Mouse (Mus musculus) embryonic facial prominence, embryonic 12.5 days (tissue): ENCODE results near the gene Slc22a1. TPM values are rescaled to one million over a fixed set of nuclear protein-coding genes. Genes with fewer than 3 reads are reported as not detected.

ENCODE experiments used
- ATAC-seq: fragments of 200-750 bp; cut with Nextera tagmentation; 2 replicates; pipeline ENCODE4 v1.8.0; 2017; ENCODE audit not compliant: insufficient number of reproducible peaks, insufficient read depth, low FRiP score, low TSS enrichment
- H3K27ac ChIP-seq: fragments of 300-500 bp; sonication (generic); 2 replicates; pipeline ENCODE4 v1.5.1; 2016; ENCODE audit warnings: mild to moderate bottlenecking
- H3K27me3 ChIP-seq: fragments of 300-500 bp; sonication (generic); 2 replicates; pipeline ENCODE4 v1.6.1; 2016; ENCODE audit warnings: mild to moderate bottlenecking, moderate library complexity
- H3K36me3 ChIP-seq: fragments of 300-500 bp; sonication (generic); 2 replicates; pipeline ENCODE4 v1.6.1; 2016; ENCODE audit warnings: mild to moderate bottlenecking
- H3K4me1 ChIP-seq: fragments of 300-500 bp; sonication (generic); 2 replicates; pipeline ENCODE4 v1.6.1; 2016
- H3K4me2 ChIP-seq: fragments of 300-500 bp; sonication (generic); replicated peaks from 2 replicates; pipeline ENCODE4 v1.6.1; 2016; ENCODE audit warnings: mild to moderate bottlenecking, moderate library complexity
- H3K4me3 ChIP-seq: fragments of 300-500 bp; sonication (generic); 2 replicates; pipeline ENCODE4 v1.5.1; 2016; ENCODE audit warnings: mild to moderate bottlenecking
- H3K9ac ChIP-seq: fragments of 300-500 bp; sonication (generic); 2 replicates; pipeline ENCODE4 v1.6.1; 2016; ENCODE audit warnings: mild to moderate bottlenecking, moderate library complexity
- H3K9me3 ChIP-seq: fragments of 300-500 bp; sonication (generic); 2 replicates; pipeline ENCODE4 v1.6.1; 2016; ENCODE audit warnings: mild to moderate bottlenecking, moderate library complexity
- WGBS: fragments of 180-500 bp; shearing (Covaris S2); methylation state at CpG from one replicate; pipeline ENCODE4 v1.1.7; 2016; 5-methylcytosine and 5-hydroxymethylcytosine counted together
- polyA plus RNA-seq: library from polyadenylated mRNA; unstranded; fragments of >200 nt; fragmentation: Nextera tagmentation; extraction: Ambion mirVana; gene quantifications from 2 replicates; pipeline ENCODE4 v1.2.1, GENCODE M21; 2016

Slc22a1 gene
- 0.08 and 0.42 TPM in 2 replicates for polyA plus RNA-seq

DNA sequence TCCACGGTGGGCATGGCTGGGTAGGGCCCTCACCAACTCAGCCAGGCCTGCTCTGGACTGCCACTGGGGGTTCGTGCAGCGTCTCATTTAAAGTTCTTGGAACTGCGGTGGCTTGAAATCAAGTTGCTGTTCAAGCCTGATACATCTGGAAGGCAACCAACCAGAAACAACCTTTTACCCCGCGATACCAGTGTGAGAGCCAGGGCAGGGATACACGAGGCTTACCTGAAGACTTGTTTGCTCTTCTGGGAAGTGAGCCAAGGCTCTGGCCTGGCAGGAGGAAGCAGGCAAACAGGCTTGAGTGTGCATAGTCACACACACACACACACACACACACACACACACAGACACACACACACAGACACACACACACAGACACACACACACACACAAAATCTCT, at the start of gene Slc22a1:
Gene Slc22a1 (minus strand): TSS at position 184 of the 400 bp plus-strand sequence.
- Histone ChIP-seq H3K4me2 (no peak within 1 kb of the TSS), H3K9me3 (no peaks in the 10 kb centered on the region), H3K9ac (no peak within 1 kb of the TSS), H3K27me3 (no peaks in the 10 kb centered on the region), H3K27ac (no peak within 1 kb of the TSS), H3K4me3 (no peak within 1 kb of the TSS), H3K36me3 (0 out of 2 replicates have a peak, but pooled peaks cover 3% of the 10 kb centered on the region), H3K4me1 (peaks cover 3% of the 10 kb centered on the region; the same call in 1 of the 2 replicates)
- WGBS, result 84% methylated on average over 7 of the region's 7 CpGs
- ATAC-seq, result no peak

DNA sequence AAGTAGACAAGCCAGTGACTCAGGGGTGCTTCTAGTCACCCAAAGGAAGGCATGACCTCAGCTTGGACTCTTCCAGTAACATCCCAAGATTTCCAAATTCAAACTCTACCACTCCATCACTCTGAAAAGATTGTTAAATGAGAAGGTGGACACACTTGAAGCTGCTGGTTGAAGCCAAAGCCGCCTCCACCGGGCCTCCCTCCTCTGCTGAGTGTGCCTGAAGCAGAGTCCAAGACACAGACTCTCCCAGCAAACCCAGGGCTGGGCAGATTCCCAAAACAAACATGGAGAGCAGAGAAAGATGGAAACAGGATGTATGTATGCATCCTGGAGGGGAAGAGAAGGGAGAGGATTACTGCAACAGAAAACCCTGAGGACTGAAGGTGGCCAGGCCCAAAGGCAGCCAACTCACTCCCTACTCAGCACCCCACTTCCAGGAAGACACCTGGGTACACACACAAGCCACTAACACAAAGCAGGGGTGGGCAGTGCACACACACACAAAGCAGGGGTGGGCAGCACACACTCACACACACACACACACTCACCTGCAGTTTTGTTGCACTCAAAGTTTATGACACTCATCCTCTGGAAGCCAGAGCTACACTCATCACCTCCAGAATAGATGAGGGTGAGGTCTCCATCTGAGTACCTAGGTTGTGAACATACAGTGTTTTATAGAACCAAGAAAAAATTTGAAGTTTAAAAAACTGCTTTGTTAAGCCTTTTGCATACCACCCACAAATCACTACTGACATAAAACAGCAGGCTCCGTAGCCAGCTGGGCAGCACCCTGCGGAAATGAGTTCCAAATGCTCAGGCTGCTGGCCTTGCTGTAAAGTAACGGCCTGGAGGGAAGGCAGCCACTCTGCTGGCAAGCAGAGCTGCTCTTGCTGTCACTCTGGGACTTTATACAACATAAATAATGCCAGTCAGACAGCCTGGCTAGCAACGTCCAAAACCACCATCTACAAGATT, 49.4 kb upstream of the Slc22a1 start:
- Histone ChIP-seq H3K36me3 (peaks cover 24% of the 10 kb centered on the region), H3K9ac (no peak overlapping the region), H3K4me2 (no peak overlapping the region), H3K27ac (peak overlapping the region; percentile 89), H3K4me1 (peaks cover 44% of the 10 kb centered on the region), H3K9me3 (no peaks in the 10 kb centered on the region), H3K27me3 (no peaks in the 10 kb centered on the region), H3K4me3 (no peak overlapping the region)
- WGBS, result 37% methylated on average over 6 of the region's 6 CpGs
- ATAC-seq, result peak; percentile 63; the same call in 1 of the 2 replicates

DNA sequence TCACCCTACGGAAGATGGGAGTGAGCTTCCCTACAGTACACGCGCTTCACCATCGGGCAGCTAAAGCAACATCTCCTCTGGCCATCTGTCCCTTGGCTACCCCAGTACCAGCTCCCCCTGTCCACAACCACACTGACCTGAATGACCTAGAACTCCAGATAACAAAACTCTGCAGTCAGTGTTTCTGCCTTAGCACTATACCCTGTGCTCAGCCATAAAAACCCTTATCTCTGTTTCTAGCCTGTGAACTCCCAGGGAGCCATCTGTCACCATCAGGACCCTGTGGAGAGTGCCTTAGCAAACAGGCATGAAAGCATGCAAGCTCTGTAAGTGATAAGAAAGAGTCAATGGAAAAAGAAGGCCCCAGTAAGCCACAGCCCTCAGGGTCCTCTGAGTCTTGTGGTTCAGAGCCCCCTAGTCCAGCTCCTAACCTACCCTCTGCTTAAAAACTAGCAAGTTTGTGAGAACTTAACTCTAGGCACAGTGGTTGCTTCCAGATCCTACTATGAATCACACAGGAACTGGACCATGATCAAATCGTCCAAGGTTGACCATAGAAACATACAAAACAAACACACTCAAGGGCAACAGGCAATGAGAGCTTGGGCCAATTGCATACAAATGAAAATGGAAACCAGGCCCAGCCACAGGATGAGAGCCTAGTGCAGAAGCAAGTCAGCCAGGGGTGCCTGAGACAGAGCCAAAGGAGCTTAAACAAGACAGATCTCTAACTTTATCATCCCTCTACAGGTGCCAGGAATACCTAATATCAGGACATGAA, 48.5 kb upstream of the Slc22a1 start:
- ATAC-seq, result no peak
- H3K27me3 ChIP-seq, result no peaks in the 10 kb centered on the region
- H3K36me3 ChIP-seq, result peaks cover 25% of the 10 kb centered on the region
- peaks cover 44% of the 10 kb centered on the region for H3K4me1 ChIP-seq
- no peak overlapping the region for H3K9ac ChIP-seq
- H3K4me2 ChIP-seq, result no peak overlapping the region
- H3K27ac ChIP-seq, result peak overlapping the region; percentile 89
- WGBS, result 74% methylated on average over 5 of the region's 5 CpGs
- no peaks in the 10 kb centered on the region for H3K9me3 ChIP-seq
- no peak overlapping the region for H3K4me3 ChIP-seq

DNA sequence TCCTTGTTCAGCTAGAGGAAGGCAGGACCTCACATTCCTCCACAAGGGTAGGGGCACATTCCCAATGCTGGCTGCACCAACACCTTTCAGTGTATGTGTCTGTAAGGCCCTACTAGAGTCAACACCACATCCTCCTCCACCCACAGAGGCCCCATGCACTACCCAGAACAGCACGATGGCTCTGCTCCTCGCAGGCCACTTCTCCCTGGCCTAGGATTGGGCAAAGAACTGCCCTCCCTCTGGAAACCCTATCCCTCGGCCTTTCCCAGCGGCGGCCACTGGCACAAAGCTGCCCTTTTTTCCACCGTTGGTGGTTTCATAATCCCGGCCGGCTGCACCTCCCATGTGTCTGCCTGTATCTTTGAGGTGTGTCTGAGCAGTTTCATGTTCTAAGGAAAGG, 47.0 kb upstream of the Slc22a1 start:
- WGBS, result 27% methylated on average over 8 of the region's 8 CpGs
- Histone ChIP-seq H3K27ac (peak overlapping the region; percentile 54; the same call in 1 of the 2 replicates), H3K9ac (no peak overlapping the region), H3K4me2 (no peak overlapping the region), H3K36me3 (peaks cover 33% of the 10 kb centered on the region), H3K4me1 (peaks cover 44% of the 10 kb centered on the region), H3K27me3 (no peaks in the 10 kb centered on the region), H3K9me3 (no peaks in the 10 kb centered on the region), H3K4me3 (no peak overlapping the region)
- ATAC-seq, result 0 out of 2 replicates have a peak, but pooled peaks have one; percentile 25

DNA sequence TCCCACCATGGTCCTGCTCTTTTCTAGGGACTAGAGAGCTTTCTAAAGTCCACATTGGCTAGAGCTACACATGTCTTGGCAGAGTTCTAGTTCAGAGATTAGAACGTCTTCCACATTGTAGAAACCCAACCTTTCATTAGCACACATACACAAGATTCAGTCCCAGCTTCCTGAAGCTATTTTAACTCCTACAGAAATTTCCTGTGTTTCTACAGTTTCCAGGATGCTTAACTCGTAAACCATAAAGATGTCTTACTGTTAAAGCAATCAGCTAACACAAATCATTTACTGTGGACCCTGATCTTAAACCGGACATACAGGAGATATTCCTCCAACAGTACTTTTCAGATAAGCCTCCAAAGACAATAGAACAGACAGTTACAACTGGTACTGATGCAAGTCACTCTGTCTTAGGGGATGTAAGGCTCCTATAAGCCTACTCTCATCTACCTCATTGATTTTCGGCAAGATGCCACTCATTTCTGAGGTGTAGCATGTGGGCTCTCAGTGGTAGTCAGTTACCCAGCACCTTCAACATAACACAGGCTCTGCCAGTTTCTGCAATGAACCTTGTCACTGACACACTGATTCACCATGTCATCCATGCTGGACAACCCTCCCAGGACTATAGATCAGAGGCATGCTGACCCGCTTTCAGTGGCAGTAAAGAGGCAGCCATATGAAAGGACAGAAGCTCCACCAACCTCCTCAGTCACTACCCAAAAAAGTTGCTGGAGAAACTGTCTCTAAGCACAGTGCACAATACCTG, 45.7 kb upstream of the Slc22a1 start:
- Histone ChIP-seq H3K36me3 (peaks cover 46% of the 10 kb centered on the region), H3K9me3 (no peaks in the 10 kb centered on the region), H3K27ac (no peak overlapping the region), H3K4me1 (peaks cover 37% of the 10 kb centered on the region), H3K27me3 (no peaks in the 10 kb centered on the region), H3K9ac (no peak overlapping the region), H3K4me2 (no peak overlapping the region), H3K4me3 (no peak overlapping the region)
- ATAC-seq, result no peak
- 87% methylated on average over 5 of the region's 5 CpGs for WGBS

DNA sequence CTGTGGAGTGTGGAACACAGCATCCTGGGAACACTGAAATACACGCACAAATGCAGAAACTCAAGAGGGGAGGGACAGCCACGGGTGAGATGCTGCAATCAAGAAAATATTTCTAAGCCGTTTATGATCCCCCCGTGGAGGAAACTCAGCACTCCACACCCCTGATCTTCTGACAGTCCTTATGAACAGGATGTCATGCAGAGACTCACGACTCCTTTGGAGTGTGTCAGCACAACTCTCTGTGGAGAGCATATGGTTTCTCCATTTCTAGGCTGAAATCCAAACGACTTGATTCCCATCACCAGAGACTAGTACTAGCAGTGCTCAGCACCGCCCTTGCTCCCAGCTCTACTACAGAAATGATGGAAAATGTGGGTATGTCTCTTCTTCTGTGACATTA, 42.6 kb upstream of the Slc22a1 start:
- Histone ChIP-seq H3K9me3 (no peaks in the 10 kb centered on the region), H3K4me3 (no peak overlapping the region), H3K36me3 (peaks cover 69% of the 10 kb centered on the region), H3K4me2 (no peak overlapping the region), H3K27ac (no peak overlapping the region), H3K4me1 (peaks cover 8% of the 10 kb centered on the region), H3K9ac (no peak overlapping the region), H3K27me3 (no peaks in the 10 kb centered on the region)
- no peak for ATAC-seq
- WGBS, result 65% methylated on average over 7 of the region's 7 CpGs

DNA sequence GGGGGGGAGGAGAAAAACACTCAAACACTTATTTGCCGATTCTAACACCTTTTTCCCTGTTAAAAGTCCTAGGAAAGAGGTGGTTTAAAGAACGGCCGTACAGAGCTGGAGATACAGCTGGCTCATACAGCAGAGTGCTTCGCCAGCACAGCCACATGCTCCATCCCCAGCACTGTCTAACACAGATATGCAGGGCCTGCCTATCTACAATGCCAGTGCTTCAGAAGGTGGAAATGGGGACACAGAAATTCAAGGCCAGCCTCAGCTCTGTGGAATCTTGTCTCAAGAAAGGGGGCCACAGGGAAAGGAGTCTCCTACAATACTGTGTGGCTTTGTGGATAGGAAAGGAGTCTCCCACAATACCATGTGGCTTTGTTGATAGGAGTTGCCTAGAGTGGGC, 41.8 kb upstream of the Slc22a1 start:
- peaks cover 4% of the 10 kb centered on the region for H3K4me1 ChIP-seq
- no peak overlapping the region for H3K4me2 ChIP-seq
- H3K36me3 ChIP-seq, result peaks cover 71% of the 10 kb centered on the region
- no peaks in the 10 kb centered on the region for H3K27me3 ChIP-seq
- H3K4me3 ChIP-seq, result no peak overlapping the region
- 88% methylated on average over 4 of the region's 4 CpGs for WGBS
- no peak for ATAC-seq
- H3K9me3 ChIP-seq, result no peaks in the 10 kb centered on the region
- 0 out of 2 replicates have a peak overlapping the region, but pooled peaks have one; percentile 38 for H3K27ac ChIP-seq
- H3K9ac ChIP-seq, result no peak overlapping the region

DNA sequence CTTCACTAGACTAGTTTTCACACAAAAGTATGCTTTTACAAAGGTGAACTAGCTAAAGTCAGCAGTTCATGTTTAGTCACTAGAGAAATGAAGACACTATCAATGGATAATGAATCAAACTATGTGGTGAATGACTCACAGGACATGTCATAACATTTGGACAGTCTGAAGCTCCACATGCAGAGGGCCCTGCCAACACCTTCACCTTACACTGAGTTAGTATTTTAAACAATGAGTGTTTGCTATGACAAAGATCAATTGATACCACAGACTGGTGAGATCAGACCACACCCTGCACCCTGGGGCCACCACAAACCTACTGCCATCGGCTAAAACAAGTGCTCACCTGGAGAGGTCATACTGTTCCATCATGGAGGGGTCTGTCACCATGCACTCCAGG, 39.4 kb upstream of the Slc22a1 start:
- peaks cover 83% of the 10 kb centered on the region for H3K36me3 ChIP-seq
- no peak overlapping the region for H3K27ac ChIP-seq
- WGBS, result 81% methylated on average over 1 of the region's 1 CpGs
- no peak overlapping the region for H3K4me2 ChIP-seq
- H3K4me1 ChIP-seq, result no peaks in the 10 kb centered on the region
- ATAC-seq, result no peak
- H3K9ac ChIP-seq, result no peak overlapping the region
- H3K4me3 ChIP-seq, result no peak overlapping the region
- H3K9me3 ChIP-seq, result no peaks in the 10 kb centered on the region
- H3K27me3 ChIP-seq, result no peaks in the 10 kb centered on the region

DNA sequence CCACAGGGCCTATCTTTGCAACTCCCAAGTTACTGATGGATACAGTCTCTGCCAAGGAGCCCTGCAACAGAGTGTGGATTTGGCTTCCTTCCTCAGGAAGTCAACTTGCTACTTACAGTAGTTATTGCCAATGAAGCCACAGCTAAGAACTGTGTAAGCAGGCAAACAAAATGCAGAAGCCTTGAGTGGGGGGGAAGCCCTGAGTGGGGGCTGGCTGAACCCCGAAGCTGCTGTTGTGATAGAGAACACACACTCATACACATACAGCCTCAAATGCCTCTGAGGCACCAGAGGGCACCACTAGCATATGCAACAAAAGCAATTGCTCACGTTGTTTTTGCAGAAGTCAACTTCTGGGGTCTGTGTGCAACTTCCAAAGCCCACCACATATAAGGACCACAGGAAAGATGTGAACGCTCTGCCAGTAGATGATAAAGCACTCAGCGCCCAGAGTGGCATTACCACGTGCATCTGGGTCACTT, 38.5 kb upstream of the Slc22a1 start:
- H3K9me3 ChIP-seq, result no peaks in the 10 kb centered on the region
- 82% methylated on average over 5 of the region's 5 CpGs for WGBS

DNA sequence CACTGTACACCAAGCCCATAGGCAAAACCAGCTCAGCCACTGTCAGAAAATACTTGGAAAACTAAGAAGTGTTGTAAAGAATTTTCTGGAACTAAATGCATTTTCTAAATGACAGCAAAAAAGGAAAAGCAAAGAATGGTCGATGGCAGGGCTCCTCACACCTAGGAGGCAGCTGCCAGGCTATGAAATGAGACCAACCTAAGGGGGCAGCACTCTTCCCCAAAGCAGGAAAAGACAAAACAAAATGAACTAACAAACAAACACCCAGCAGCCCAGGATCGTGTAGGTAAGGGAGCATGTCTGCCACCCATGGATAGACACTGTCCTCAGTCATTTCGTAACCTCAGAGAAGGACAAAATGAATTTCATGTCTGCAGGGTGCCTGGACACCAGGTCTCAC, 37.4 kb upstream of the Slc22a1 start:
- Histone ChIP-seq H3K36me3 (peaks cover 82% of the 10 kb centered on the region), H3K4me2 (no peak overlapping the region)
- WGBS, result 77% methylated on average over 3 of the region's 3 CpGs

More for the DNA sequence above, 38.5 kb upstream of the Slc22a1 start:
- Histone ChIP-seq H3K4me1 (no peaks in the 10 kb centered on the region), H3K27ac (no peak overlapping the region), H3K4me2 (no peak overlapping the region), H3K9ac (no peak overlapping the region), H3K27me3 (no peaks in the 10 kb centered on the region), H3K4me3 (no peak overlapping the region), H3K36me3 (peaks cover 79% of the 10 kb centered on the region)
- no peak for ATAC-seq

DNA sequence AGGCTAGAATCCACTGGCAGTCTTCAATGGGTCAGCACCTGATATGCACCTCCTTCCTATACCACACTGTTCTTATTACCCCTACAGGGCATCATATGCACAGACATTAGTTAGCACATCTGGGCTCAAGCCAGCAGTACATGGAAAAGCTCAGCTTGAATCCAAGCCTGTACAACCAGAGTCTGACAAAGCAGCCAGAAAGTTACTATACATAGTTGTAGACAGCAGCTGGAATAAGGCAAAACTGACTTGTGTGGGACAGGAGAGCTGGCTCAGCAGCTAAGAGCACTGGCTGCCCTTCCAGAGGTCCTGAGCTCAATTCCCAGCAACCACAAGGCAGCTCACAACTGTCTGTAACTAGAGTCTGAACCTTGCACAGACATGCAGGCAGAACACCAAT, 36.6 kb upstream of the Slc22a1 start:
- Histone ChIP-seq H3K9ac (no peak overlapping the region), H3K27ac (no peak overlapping the region), H3K27me3 (no peaks in the 10 kb centered on the region), H3K4me2 (no peak overlapping the region), H3K4me3 (no peak overlapping the region), H3K9me3 (no peaks in the 10 kb centered on the region), H3K36me3 (peaks cover 79% of the 10 kb centered on the region), H3K4me1 (no peaks in the 10 kb centered on the region)
- ATAC-seq, result no peak

More for the DNA sequence above, 37.4 kb upstream of the Slc22a1 start:
- H3K27me3 ChIP-seq, result no peaks in the 10 kb centered on the region
- H3K4me3 ChIP-seq, result no peak overlapping the region
- no peak for ATAC-seq
- H3K9ac ChIP-seq, result no peak overlapping the region
- H3K9me3 ChIP-seq, result no peaks in the 10 kb centered on the region
- H3K4me1 ChIP-seq, result no peaks in the 10 kb centered on the region
- no peak overlapping the region for H3K27ac ChIP-seq
